Mouse (Mus musculus) midbrain, embryonic 15.5 days (tissue): ENCODE measurements at regions not wholly inside any gene's neighbourhood (a gene's known extent, or its start where the extent isn't known, plus 50 kb on each side); places are given as distances from the start of the nearest gene placed in this dataset.

Source experiments
- ATAC-seq: fragments of 200-750 bp; cut with Nextera tagmentation; replicated peaks from 2 replicates; pipeline ENCODE4 v1.8.0; 2017; ENCODE audit warnings: moderate TSS enrichment
- H3K27ac ChIP-seq: fragments of 300-500 bp; sonication (generic); 2 replicates; pipeline ENCODE4 v1.5.1; 2015; ENCODE audit warnings: mild to moderate bottlenecking, inconsistent platforms
- H3K27me3 ChIP-seq: fragments of 300-500 bp; sonication (generic); replicated peaks from 2 replicates; pipeline ENCODE4 v1.6.1; 2015; ENCODE audit warnings: inconsistent platforms
- H3K36me3 ChIP-seq: fragments of 300-500 bp; sonication (generic); replicated peaks from 2 replicates; pipeline ENCODE4 v1.6.1; 2015; ENCODE audit warnings: inconsistent platforms
- H3K4me1 ChIP-seq: fragments of 300-500 bp; sonication (generic); 2 replicates; pipeline ENCODE4 v1.6.1; 2015; ENCODE audit warnings: inconsistent platforms
- H3K4me2 ChIP-seq: fragments of 300-500 bp; sonication (generic); 2 replicates; pipeline ENCODE4 v1.6.1; 2015; ENCODE audit warnings: inconsistent platforms, mild to moderate bottlenecking, moderate library complexity
- H3K4me3 ChIP-seq: fragments of 300-500 bp; sonication (generic); 2 replicates; pipeline ENCODE4 v1.5.1; 2015; ENCODE audit warnings: mild to moderate bottlenecking, inconsistent platforms
- H3K9ac ChIP-seq: fragments of 300-500 bp; sonication (generic); 2 replicates; pipeline ENCODE4 v1.6.1; 2015; ENCODE audit warnings: mild to moderate bottlenecking, inconsistent platforms
- H3K9me3 ChIP-seq: fragments of 300-500 bp; sonication (generic); 2 replicates; pipeline ENCODE4 v1.6.1; 2016; ENCODE audit warnings: inconsistent platforms
- whole genome bisulfite sequencing: fragments of 180-500 bp; shearing (Covaris S2); methylation state at CpG from one replicate; pipeline ENCODE4 v1.1.7; 2015; ENCODE audit warnings: mixed read lengths; 5-methylcytosine and 5-hydroxymethylcytosine counted together

- Histone ChIP-seq H3K9ac (no peak overlapping the region), H3K4me1 (peaks cover 4% of the 10 kb centered on the region; the same call in 1 of the 2 replicates), H3K36me3 (no peaks in the 10 kb centered on the region), H3K4me2 (no peak overlapping the region), H3K4me3 (no peak overlapping the region), H3K9me3 (no peaks in the 10 kb centered on the region), H3K27me3 (no peaks in the 10 kb centered on the region), H3K27ac (no peak overlapping the region)
- ATAC-seq = no peak
- 88% methylated on average over 10 of the region's 10 CpGs for WGBS
These were observed 223.6 kb upstream of the Ankrd55 start for GRCm38 (mm10) chr13:112064681-112065080.

GRCm38 (mm10) chr13:112067066-112067847 lies 221.0 kb upstream of the Ankrd55 start:
- no peak for ATAC-seq
- Histone ChIP-seq H3K4me3 (no peak overlapping the region), H3K9ac (no peak overlapping the region), H3K27ac (no peak overlapping the region), H3K27me3 (no peaks in the 10 kb centered on the region), H3K4me1 (peaks cover 4% of the 10 kb centered on the region; the same call in 1 of the 2 replicates), H3K36me3 (no peaks in the 10 kb centered on the region), H3K9me3 (no peaks in the 10 kb centered on the region), H3K4me2 (no peak overlapping the region)
- WGBS = 80% methylated on average over 20 of the region's 20 CpGs

GRCm38 (mm10) chr13:112070757-112071156 lies 217.5 kb upstream of the Ankrd55 start:
- Histone ChIP-seq H3K9me3 (no peaks in the 10 kb centered on the region), H3K4me2 (no peak overlapping the region), H3K27me3 (no peaks in the 10 kb centered on the region), H3K4me1 (no peaks in the 10 kb centered on the region), H3K36me3 (no peaks in the 10 kb centered on the region), H3K4me3 (no peak overlapping the region), H3K27ac (no peak overlapping the region), H3K9ac (no peak overlapping the region)
- no peak for ATAC-seq
- 93% methylated on average over 4 of the region's 4 CpGs for WGBS

- ATAC-seq = no peak
- Histone ChIP-seq H3K27me3 (no peaks in the 10 kb centered on the region), H3K36me3 (no peaks in the 10 kb centered on the region), H3K4me1 (no peaks in the 10 kb centered on the region), H3K4me2 (no peak overlapping the region), H3K9me3 (no peaks in the 10 kb centered on the region), H3K4me3 (no peak overlapping the region), H3K9ac (no peak overlapping the region), H3K27ac (no peak overlapping the region)
- WGBS = 84% methylated on average over 10 of the region's 10 CpGs
These were observed 216.9 kb upstream of the Ankrd55 start for GRCm38 (mm10) chr13:112071209-112071955.

GRCm38 (mm10) chr13:112071956-112072314 lies 216.3 kb upstream of the Ankrd55 start:
- H3K4me2 ChIP-seq = no peak overlapping the region
- 86% methylated on average over 3 of the region's 3 CpGs for WGBS
- H3K4me1 ChIP-seq = no peaks in the 10 kb centered on the region
- ATAC-seq = no peak
- H3K4me3 ChIP-seq = no peak overlapping the region
- no peaks in the 10 kb centered on the region for H3K9me3 ChIP-seq
- H3K36me3 ChIP-seq = no peaks in the 10 kb centered on the region
- H3K27ac ChIP-seq = no peak overlapping the region
- H3K9ac ChIP-seq = no peak overlapping the region
- H3K27me3 ChIP-seq = no peaks in the 10 kb centered on the region

GRCm38 (mm10) chr13:112073519-112074406 lies 214.5 kb upstream of the Ankrd55 start:
- H3K9me3 ChIP-seq = no peaks in the 10 kb centered on the region
- ATAC-seq = no peak
- H3K36me3 ChIP-seq = no peaks in the 10 kb centered on the region
- no peak overlapping the region for H3K27ac ChIP-seq
- WGBS = 93% methylated on average over 6 of the region's 6 CpGs
- H3K4me1 ChIP-seq = no peaks in the 10 kb centered on the region
- no peak overlapping the region for H3K4me3 ChIP-seq
- no peaks in the 10 kb centered on the region for H3K27me3 ChIP-seq
- H3K4me2 ChIP-seq = no peak overlapping the region
- H3K9ac ChIP-seq = no peak overlapping the region

GRCm38 (mm10) chr13:112075847-112076479 lies 212.3 kb upstream of the Ankrd55 start:
- Histone ChIP-seq H3K4me1 (no peaks in the 10 kb centered on the region), H3K9me3 (no peaks in the 10 kb centered on the region), H3K4me3 (no peak overlapping the region), H3K27me3 (no peaks in the 10 kb centered on the region), H3K4me2 (no peak overlapping the region), H3K36me3 (no peaks in the 10 kb centered on the region), H3K27ac (no peak overlapping the region), H3K9ac (no peak overlapping the region)
- WGBS = 67% methylated on average over 5 of the region's 5 CpGs
- ATAC-seq = no peak

GRCm38 (mm10) chr13:112078088-112078487 lies 210.2 kb upstream of the Ankrd55 start:
- 87% methylated on average over 5 of the region's 5 CpGs for WGBS
- Histone ChIP-seq H3K27ac (no peak overlapping the region), H3K27me3 (no peaks in the 10 kb centered on the region), H3K4me3 (no peak overlapping the region), H3K4me1 (no peaks in the 10 kb centered on the region), H3K36me3 (no peaks in the 10 kb centered on the region), H3K9me3 (no peaks in the 10 kb centered on the region), H3K4me2 (no peak overlapping the region), H3K9ac (no peak overlapping the region)
- no peak for ATAC-seq

- no peak overlapping the region for H3K4me2 ChIP-seq
- no peak overlapping the region for H3K9ac ChIP-seq
- no peaks in the 10 kb centered on the region for H3K27me3 ChIP-seq
- H3K4me3 ChIP-seq = no peak overlapping the region
- no peak overlapping the region for H3K27ac ChIP-seq
- no peaks in the 10 kb centered on the region for H3K9me3 ChIP-seq
- no peak for ATAC-seq
- H3K36me3 ChIP-seq = no peaks in the 10 kb centered on the region
- WGBS = 86% methylated on average over 3 of the region's 3 CpGs
- no peaks in the 10 kb centered on the region for H3K4me1 ChIP-seq
These were observed 206.3 kb upstream of the Ankrd55 start for GRCm38 (mm10) chr13:112081935-112082334.

- WGBS = 57% methylated on average over 15 of the region's 15 CpGs
These were observed 203.6 kb upstream of the Ankrd55 start for GRCm38 (mm10) chr13:112084484-112085278.

GRCm38 (mm10) chr13:112088312-112088771 lies 199.9 kb upstream of the Ankrd55 start:
- Histone ChIP-seq H3K9me3 (no peaks in the 10 kb centered on the region), H3K4me1 (no peaks in the 10 kb centered on the region), H3K36me3 (no peaks in the 10 kb centered on the region), H3K9ac (no peak overlapping the region), H3K4me3 (no peak overlapping the region), H3K27ac (no peak overlapping the region), H3K4me2 (no peak overlapping the region), H3K27me3 (no peaks in the 10 kb centered on the region)
- ATAC-seq = no peak
- 33% methylated on average over 5 of the region's 5 CpGs for WGBS

More at GRCm38 (mm10) chr13:112084484-112085278, 203.6 kb upstream of the Ankrd55 start:
- Histone ChIP-seq H3K4me1 (no peaks in the 10 kb centered on the region), H3K9ac (no peak overlapping the region), H3K27me3 (no peaks in the 10 kb centered on the region), H3K9me3 (no peaks in the 10 kb centered on the region), H3K4me2 (no peak overlapping the region), H3K36me3 (no peaks in the 10 kb centered on the region), H3K4me3 (no peak overlapping the region), H3K27ac (no peak overlapping the region)
- no peak for ATAC-seq
